In genomic region chr5:25086234-25086633, GRCm38 (mm10) we compare ENCODE assay signal across 8 mouse cellular contexts. TPM values are rescaled to one million over a fixed set of nuclear protein-coding genes. Genes with fewer than 3 reads are reported as not detected.
DNase-seq lines count a peak whose midpoint lies in the region; ATAC-seq and TF ChIP-seq lines count a peak whose summit lies in the region.

No protein-coding gene starts in this region.

- intact Hi-C loops in left cerebral cortex, postnatal 14 days (cut with DNase I): loop anchor here (5.0 kb wide), 1 partner anchor 76 kb away; no protein-coding TSS in a partner anchor

- H3K4me2 ChIP-seq in forebrain, postnatal 0 days (ENCODE audit: low read depth): no peak overlapping the region
- H3K4me2 ChIP-seq in forebrain, embryonic 13.5 days: no peak overlapping the region
- H3K4me2 ChIP-seq in CH12.LX (ENCODE audit: insufficient read depth, low read depth, poor library complexity, severe bottlenecking): no peak overlapping the region

- peak; percentile 43 for DNase-seq in forebrain, postnatal 0 days
- DNase-seq in CH12.LX (ENCODE audit: extremely low read depth): peak; percentile 66
- peak; percentile 83 for DNase-seq in cerebellum, adult 9-10 months
- peak; percentile 76 for DNase-seq in heart, adult 8-10 months (ENCODE audit: low spot score)
- peak; percentile 78 to 84 for DNase-seq in left cerebral cortex, postnatal 14 days (ENCODE audit: low spot score in 2 of 2)
- peak; percentile 84 to 86 for DNase-seq in right cerebral cortex, postnatal 10 days (ENCODE audit: low spot score in 2 of 2)
- DNase-seq in thymus, adult 18-20 months: no peak

- H3K79me2 ChIP-seq in CH12.LX (replicated peaks; ENCODE audit: control insufficient read depth, extremely low read depth, insufficient read depth, poor library complexity, severe bottlenecking): no peaks in the 10 kb centered on the region

- H3K27me3 ChIP-seq in forebrain, postnatal 0 days (ENCODE audit: insufficient read depth, low read length): no peaks in the 10 kb centered on the region
- H3K27me3 ChIP-seq in forebrain, embryonic 13.5 days: no peaks in the 10 kb centered on the region
- no peaks in the 10 kb centered on the region for H3K27me3 ChIP-seq in CH12.LX (replicated peaks)

- no peak overlapping the region for H3K27ac ChIP-seq in forebrain, postnatal 0 days (ENCODE audit: low read depth, low read length)
- H3K27ac ChIP-seq in forebrain, embryonic 13.5 days: no peak overlapping the region
- H3K27ac ChIP-seq in CH12.LX (ENCODE audit: insufficient read depth, low read depth): no peak overlapping the region

- H3K4me1 ChIP-seq in forebrain, postnatal 0 days (ENCODE audit: insufficient read depth): no peaks in the 10 kb centered on the region
- H3K4me1 ChIP-seq in forebrain, embryonic 13.5 days: peaks cover 12% of the 10 kb centered on the region; the same call in 1 of the 2 replicates
- H3K4me1 ChIP-seq in CH12.LX (ENCODE audit: control insufficient read depth in 1 of 2, insufficient read depth in 2 of 2): peaks cover 19 to 52% of the 10 kb centered on the region in 2 experiments

- 34% methylated on average over 4 of the region's 4 CpGs for WGBS in forebrain, postnatal 0 days
- WGBS in forebrain, embryonic 13.5 days: 35% methylated on average over 4 of the region's 4 CpGs

- no peak overlapping the region for H3K4me3 ChIP-seq in forebrain, postnatal 0 days (ENCODE audit: low read depth, low read length)
- no peak overlapping the region for H3K4me3 ChIP-seq in forebrain, embryonic 13.5 days
- H3K4me3 ChIP-seq in CH12.LX (replicated peaks in 1 of 3; ENCODE audit: low read depth in 2 of 3, low read length in 2 of 3, poor library complexity in 1 of 3): no peak overlapping the region

- H3K9me3 ChIP-seq in forebrain, postnatal 0 days (ENCODE audit: low read length): no peaks in the 10 kb centered on the region
- no peaks in the 10 kb centered on the region for H3K9me3 ChIP-seq in forebrain, embryonic 13.5 days (replicated peaks)
- no peaks in the 10 kb centered on the region for H3K9me3 ChIP-seq in CH12.LX (replicated peaks; ENCODE audit: low read length)

- H3K9ac ChIP-seq in forebrain, postnatal 0 days: no peak overlapping the region
- H3K9ac ChIP-seq in forebrain, embryonic 13.5 days: no peak overlapping the region
- no peak overlapping the region for H3K9ac ChIP-seq in CH12.LX (ENCODE audit: insufficient read depth, low read depth)

- TF ChIP-seq CTCF in forebrain, postnatal 0 days (IDR thresholded peaks at IDR 0.05; ENCODE audit: low read depth): no peak
- TF ChIP-seq CTCF in CH12.LX (conservative IDR thresholded peaks at IDR 0.05 in 1 of 2, IDR thresholded peaks at IDR 0.05 in 1 of 2; ENCODE audit: low read depth in 2 of 2, low read length in 2 of 2): no peak

- no peak for TF ChIP-seq RAD21 in CH12.LX (IDR thresholded peaks at IDR 0.05; ENCODE audit: low read depth, low read length)

- no peaks in the 10 kb centered on the region for H3K36me3 ChIP-seq in forebrain, postnatal 0 days (ENCODE audit: insufficient read depth)
- no peaks in the 10 kb centered on the region for H3K36me3 ChIP-seq in forebrain, embryonic 13.5 days (ENCODE audit: poor library complexity, severe bottlenecking)
- peaks cover 0 to 1% of the 10 kb centered on the region in 2 experiments for H3K36me3 ChIP-seq in CH12.LX (replicated peaks in 1 of 2; ENCODE audit: control insufficient read depth in 1 of 2, insufficient read depth in 1 of 2, low read length in 1 of 2)

- peak; percentile 70 for TF ChIP-seq EP300 in CH12.LX (IDR thresholded peaks at IDR 0.05; ENCODE audit: low read length)

- ATAC-seq in forebrain, postnatal 0 days: no peak
- ATAC-seq in forebrain, embryonic 13.5 days: no peak

- dilution Hi-C loops in CH12.LX (cut with MboI; ENCODE audit: extremely low pct_ligation_motif_present, extremely low pct_unique_long_range_greater_than_20kb, low sequenced_read_pairs): no loop called here

- in situ Hi-C loops in CH12.LX (cut with MboI; ENCODE audit: low pct_ligation_motif_present, low pct_unique_long_range_greater_than_20kb, low sequenced_read_pairs): no loop called here

- no peak for TF ChIP-seq POLR2A in CH12.LX (IDR thresholded peaks at IDR 0.05; ENCODE audit: low read depth, low read length)

TF ChIP-seq in CH12.LX, 34 proteins besides CTCF, POLR2A, EP300 and RAD21:
- TF ChIP-seq TCF12 (IDR thresholded peaks at IDR 0.05; ENCODE audit: low read depth, low read length) (no peak), ZKSCAN1 (IDR thresholded peaks at IDR 0.05; ENCODE audit: borderline replicate concordance, low read depth, low read length) (no peak), ETS1 (conservative IDR thresholded peaks at IDR 0.05; ENCODE audit: low read depth, low read length) (peak; percentile 64), ZC3H11A (IDR thresholded peaks at IDR 0.05; ENCODE audit: low read depth, low read length) (no peak), USF1 (IDR thresholded peaks at IDR 0.05; ENCODE audit: low read depth, low read length) (no peak), MYC (IDR thresholded peaks at IDR 0.05; ENCODE audit: low read depth, low read length) (no peak), ZNF384 (IDR thresholded peaks at IDR 0.05; ENCODE audit: low read depth, low read length) (no peak), IRF4 (IDR thresholded peaks at IDR 0.05; ENCODE audit: low read depth, low read length) (no peak), RCOR1 (conservative IDR thresholded peaks at IDR 0.05; ENCODE audit: low read depth, low read length) (no peak), CHD2 (IDR thresholded peaks at IDR 0.05; ENCODE audit: low read length) (peak; percentile 43; the same call in 1 of the 2 replicates), GABPA (IDR thresholded peaks at IDR 0.05; ENCODE audit: insufficient replicate concordance, low read depth, low read length) (no peak), MEF2A (IDR thresholded peaks at IDR 0.05; ENCODE audit: borderline replicate concordance, low read depth, low read length) (peak; percentile 26; the same call in 1 of the 2 replicates), JUND (conservative IDR thresholded peaks at IDR 0.05; ENCODE audit: low read depth, low read length) (peak; percentile 89), ZMIZ1 (IDR thresholded peaks at IDR 0.05; ENCODE audit: low read depth, low read length) (no peak), PAX5 (IDR thresholded peaks at IDR 0.05; ENCODE audit: low read length) (no peak), UBTF (IDR thresholded peaks at IDR 0.05; ENCODE audit: low read depth, low read length) (no peak), JUN (IDR thresholded peaks at IDR 0.05; ENCODE audit: insufficient read depth, low read depth, low read length) (peak; percentile 80), POLR2AphosphoS2 (IDR thresholded peaks at IDR 0.05; ENCODE audit: low read depth, low read length) (no peak), USF2 (conservative IDR thresholded peaks at IDR 0.05; ENCODE audit: low read depth, low read length) (no peak), SMC3 (IDR thresholded peaks at IDR 0.05; ENCODE audit: low read depth, low read length) (no peak)

RNA-seq across cellular contexts. Expression of gene Prkag2, which starts 14.2 kb away (rescaled TPM):
- 62.4 and 72.2 TPM in 2 replicates for total RNA-seq in forebrain, postnatal 0 days (2014; rRNA removed)
- 94.9 and 112 TPM in 2 replicates for polyA plus RNA-seq in forebrain, postnatal 0 days (2015; fragmentation: Nextera tagmentation; extraction: Ambion mirVana)
- polyA plus RNA-seq in forebrain, embryonic 13.5 days (2015; fragmentation: Nextera tagmentation; extraction: Ambion mirVana): 63.1 and 66.3 TPM in 2 replicates
- total RNA-seq in CH12.LX (2012; rRNA removed) (4.6 and 5.9 TPM in 2 replicates), CH12.LX (2014; rRNA removed) (8.8 and 10.0 TPM in 2 replicates)
- 21.2 and 21.6 TPM in 2 replicates for polyA plus RNA-seq in CH12.LX (2012; ENCODE audit: insufficient read length, low read depth)
- 10 to 100 TPM; 26.9 to 39.0 (median 30.5) TPM for total RNA-seq in heart, adult 8-10 months (2022)
- total RNA-seq in left cerebral cortex, postnatal 14 days (2021): 100 to 1,000 TPM in 1 of 2 experiments, 10 to 100 TPM in 1; 99.4 to 104 TPM

Comparison
In these comparisons a context has a peak if more than half of its experiments do, and no peak if none do; other contexts are left out.
1. DNase-seq: peak in forebrain, postnatal 0 days (single experiment), CH12.LX (single experiment), cerebellum, adult 9-10 months (single experiment), heart, adult 8-10 months (single experiment), left cerebral cortex, postnatal 14 days (2 of 2) and right cerebral cortex, postnatal 10 days (2 of 2); none in thymus, adult 18-20 months (0 of 2).